ENCODE assay signal across 8 mouse cellular contexts in the genomic region with DNA sequence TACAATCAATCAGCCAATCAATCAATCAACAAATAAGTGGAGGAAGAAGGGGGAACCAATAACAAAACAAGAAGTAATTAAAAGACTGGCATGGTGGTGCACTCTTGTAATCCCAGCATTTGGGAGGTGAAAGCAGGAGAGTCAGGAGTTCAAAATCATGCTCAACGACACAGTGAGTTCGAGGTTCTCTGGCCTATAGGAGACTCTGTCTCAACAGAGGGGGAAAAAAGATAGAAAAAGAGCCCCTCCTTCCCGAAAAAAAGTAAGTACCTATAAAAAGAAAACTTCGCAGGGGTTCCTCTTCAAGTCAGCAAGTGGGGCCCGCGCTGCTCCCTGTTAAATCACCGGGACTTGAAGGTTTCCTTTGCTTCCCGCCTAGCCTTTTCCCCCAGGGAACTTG. TPM values are rescaled to one million over a fixed set of nuclear protein-coding genes. Genes with fewer than 3 reads are reported as not detected.
DNase-seq lines count a peak whose midpoint lies in the region; ATAC-seq lines count a peak whose summit lies in the region.

Ube2a (plus strand) TSS at position 136 of the 400 bp plus-strand sequence.
C330007P06Rik (minus strand) TSS at position 347 of the 400 bp plus-strand sequence.

- no peaks in the 10 kb centered on the region for H3K9me3 ChIP-seq in kidney, embryonic 16.5 days (ENCODE audit: low read length)

- WGBS in kidney, embryonic 16.5 days = 33% methylated on average over 8 of the region's 8 CpGs

- ATAC-seq in kidney, embryonic 16.5 days (ENCODE audit: low FRiP score, low TSS enrichment) = peak; percentile 31
- peak; percentile 36 for ATAC-seq in inflammation-experienced regulatory T-cells, adult 6 months
- ATAC-seq in megakaryocyte progenitor cell, adult 5-6 weeks (replicated peaks; ENCODE audit: poor library complexity) = peak; percentile 30; the same call in 1 of the 2 replicates

- no peak for DNase-seq in kidney, adult 8-10 months
- DNase-seq in adrenal gland, postnatal 10 days = no peak
- no peak for DNase-seq in gastrocnemius, adult 8-10 months (ENCODE audit: low spot score in 2 of 2)
- no peak for DNase-seq in MN1 (ENCODE audit: low spot score)
- DNase-seq in frontal cortex, postnatal 36 days (ENCODE audit: low spot score in 2 of 2) = no peak

- peak within 1 kb of the TSS; percentile 66 for H3K4me3 ChIP-seq in kidney, embryonic 16.5 days (ENCODE audit: low read length)

- no peaks in the 10 kb centered on the region for H3K27me3 ChIP-seq in kidney, embryonic 16.5 days (ENCODE audit: insufficient read depth, low read length)

- H3K4me2 ChIP-seq in kidney, embryonic 16.5 days (replicated peaks; ENCODE audit: low read depth, low read length) = peak within 1 kb of the TSS; percentile 61

- peak within 1 kb of the TSS; percentile 79 for H3K9ac ChIP-seq in kidney, embryonic 16.5 days (replicated peaks; ENCODE audit: low read length)

- no peaks in the 10 kb centered on the region for H3K4me1 ChIP-seq in kidney, embryonic 16.5 days (ENCODE audit: insufficient read depth, low read length)

- peak within 1 kb of the TSS; percentile 77 for H3K27ac ChIP-seq in kidney, embryonic 16.5 days (ENCODE audit: low read length)

- no peaks in the 10 kb centered on the region for H3K36me3 ChIP-seq in kidney, embryonic 16.5 days (ENCODE audit: insufficient read depth, low read length)

RNA-seq across cellular contexts. Expression of gene Ube2a, which starts in this region (rescaled TPM):
- 116 and 118 TPM in 2 replicates for polyA plus RNA-seq in kidney, embryonic 16.5 days (2015; fragmentation: Nextera tagmentation; extraction: Ambion mirVana)
- 10 to 100 TPM; 60.0 to 66.5 TPM for total RNA-seq in adrenal gland, postnatal 10 days (2021)
- 10 to 100 TPM; 36.5 to 46.1 (median 38.1) TPM for total RNA-seq in gastrocnemius, adult 8-10 months (2022)
- polyA plus RNA-seq in inflammation-experienced regulatory T-cells, adult 6 months (2017; shearing (Covaris generic)) = 100 to 1,000 TPM; 124 to 197 (median 127) TPM
- total RNA-seq in megakaryocyte progenitor cell, adult 5-6 weeks (2015) = 76.8 and 92.8 TPM in 2 replicates
- 23.2 and 26.2 TPM in 2 replicates for total RNA-seq in megakaryocyte progenitor cell, adult 5-6 weeks (2017)

RNA-seq across cellular contexts. Expression of gene C330007P06Rik, which starts in this region (rescaled TPM):
- polyA plus RNA-seq in kidney, embryonic 16.5 days (2015; fragmentation: Nextera tagmentation; extraction: Ambion mirVana) = 29.5 and 33.9 TPM in 2 replicates
- total RNA-seq in adrenal gland, postnatal 10 days (2021) = 10 to 100 TPM; 41.0 to 46.1 TPM
- total RNA-seq in gastrocnemius, adult 8-10 months (2022) = 10 to 100 TPM in 3 of 4 experiments, 1 to 10 TPM in 1; 9.5 to 14.2 (median 10.5) TPM
- polyA plus RNA-seq in inflammation-experienced regulatory T-cells, adult 6 months (2017; shearing (Covaris generic)) = 10 to 100 TPM; 26.9 to 28.7 (median 27.7) TPM
- total RNA-seq in megakaryocyte progenitor cell, adult 5-6 weeks (2015) = 29.1 and 31.2 TPM in 2 replicates
- total RNA-seq in megakaryocyte progenitor cell, adult 5-6 weeks (2017) = 63.5 and 75.6 TPM in 2 replicates
